Mouse (Mus musculus): ENCODE measurements around the gene 1110008P14Rik.

1110008P14Rik gene

DNA sequence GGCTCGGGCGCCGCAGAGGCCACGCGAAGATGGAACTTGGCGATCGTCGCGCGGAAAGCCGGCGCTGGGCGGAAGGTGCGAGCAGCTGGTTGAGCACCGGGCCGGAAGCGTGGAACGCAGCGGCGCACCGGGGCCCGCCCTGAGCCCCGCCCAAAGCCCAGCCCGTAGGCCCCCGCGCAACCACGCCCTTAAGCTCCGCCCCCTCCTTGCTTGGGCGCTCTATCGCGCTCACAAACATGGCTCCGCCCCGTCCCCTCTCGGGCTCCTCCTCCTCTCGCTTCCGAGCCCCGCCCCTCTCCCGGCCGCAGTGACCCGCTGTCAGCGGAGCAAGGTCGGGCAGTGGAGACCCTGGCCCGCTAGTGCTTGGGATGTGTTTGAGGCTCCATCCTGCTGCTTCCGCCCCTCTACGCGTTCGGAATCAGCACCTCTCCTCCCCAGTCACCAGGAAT lies at the start of gene 1110008P14Rik:
TSS of gene 1110008P14Rik (minus strand) at position 164 of the 449 bp plus-strand sequence.
- H3K27me3 ChIP-seq (ENCODE audit: control insufficient read depth, insufficient read depth, low read length, poor library complexity, severe bottlenecking): no peaks in the 10 kb centered on the region

DNA sequence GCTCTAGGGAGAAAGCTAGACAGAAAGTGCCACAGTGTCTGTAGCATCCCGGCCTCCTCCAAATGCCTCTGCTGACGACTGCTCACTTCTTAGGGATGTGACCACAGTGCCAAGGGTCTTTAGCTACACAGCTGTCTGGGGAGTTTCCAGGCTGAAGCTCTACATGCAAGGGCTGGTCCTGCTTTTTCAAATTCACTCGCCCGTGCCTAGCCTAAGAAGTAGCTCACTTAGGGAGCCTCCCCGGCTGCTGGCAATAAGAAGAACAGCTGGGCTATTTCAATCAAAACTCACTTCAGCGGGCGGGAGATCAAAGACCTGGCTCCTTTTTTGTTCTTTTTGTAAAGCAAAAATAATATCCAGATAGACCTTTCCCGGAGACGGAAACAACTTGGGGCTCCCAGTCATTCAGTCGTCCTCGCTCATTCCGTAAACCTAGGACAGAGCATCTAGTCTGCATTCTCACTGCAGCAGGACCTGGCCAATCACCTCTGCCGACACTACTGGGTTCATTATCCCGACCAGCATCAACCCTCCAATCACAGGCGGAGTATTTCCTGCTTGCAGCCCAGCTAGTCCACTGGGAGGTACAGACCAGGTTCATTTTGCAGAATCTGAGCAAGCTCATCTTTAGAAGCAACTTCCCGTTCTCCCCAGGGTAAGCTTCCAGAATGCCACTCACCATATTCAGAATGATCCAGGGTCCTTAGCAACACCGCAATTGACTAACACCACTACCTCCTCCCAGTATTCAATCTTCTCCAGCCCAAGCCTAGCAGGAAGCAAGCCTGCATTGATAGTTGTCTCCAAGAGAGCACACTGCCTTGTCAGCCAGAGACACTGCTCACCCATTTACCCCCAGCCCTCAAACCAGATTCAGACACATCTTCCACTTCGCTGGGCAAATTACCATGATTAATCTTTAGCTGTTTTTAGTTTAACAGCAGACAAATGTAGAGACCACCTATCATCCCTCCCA lies 49.3 kb upstream of the 1110008P14Rik start:
- H3K36me3 ChIP-seq (ENCODE audit: control insufficient read depth, insufficient read depth, low read length, poor library complexity, severe bottlenecking): peaks cover 2% of the 10 kb centered on the region; the same call in 1 of the 2 replicates
- DNase-seq (ENCODE audit: low read depth, low spot score): no peak
- no peaks in the 10 kb centered on the region for H3K27me3 ChIP-seq (ENCODE audit: control insufficient read depth, insufficient read depth, low read length, poor library complexity, severe bottlenecking)

More for the DNA sequence above, at the start of gene 1110008P14Rik:
- no peaks in the 10 kb centered on the region; the same call in none of the 2 replicates for H3K36me3 ChIP-seq (ENCODE audit: control insufficient read depth, insufficient read depth, low read length, poor library complexity, severe bottlenecking)
- peak; percentile 97 for DNase-seq (ENCODE audit: low read depth, low spot score)

DNA sequence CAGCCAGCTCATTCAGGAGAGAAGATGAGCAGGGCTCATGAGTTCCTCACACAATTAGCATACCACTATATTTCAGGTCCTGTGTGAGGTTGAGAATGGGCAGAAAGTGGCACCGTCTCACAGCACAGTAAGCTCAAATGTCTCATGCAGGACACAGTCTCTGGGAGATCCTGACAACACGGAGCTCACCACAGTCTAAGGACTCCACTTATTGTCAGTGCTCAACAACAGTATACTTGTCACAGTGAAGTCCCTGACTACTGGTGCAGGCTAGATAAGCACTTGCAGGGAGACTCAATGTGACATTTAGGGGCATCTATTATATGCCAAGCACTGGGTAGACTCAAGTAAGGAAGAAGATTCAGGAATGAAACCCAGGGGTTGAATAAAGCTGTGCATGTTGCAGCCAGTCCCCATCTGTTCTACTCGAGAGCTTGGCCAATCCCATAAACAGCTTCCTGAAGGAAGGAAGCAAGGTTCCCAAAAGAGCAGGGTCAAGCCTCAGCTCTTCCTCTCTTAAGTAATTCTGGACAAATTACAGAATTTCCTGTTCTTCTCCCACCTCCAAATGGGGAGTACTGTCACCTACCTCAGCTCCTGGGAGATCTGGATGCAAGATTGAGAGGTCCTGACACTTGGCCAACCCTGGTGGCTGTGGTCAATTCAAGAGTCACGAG lies 47.6 kb upstream of the 1110008P14Rik start:
- H3K27me3 ChIP-seq (ENCODE audit: control insufficient read depth, insufficient read depth, low read length, poor library complexity, severe bottlenecking): no peaks in the 10 kb centered on the region
- peaks cover 2% of the 10 kb centered on the region; the same call in 1 of the 2 replicates for H3K36me3 ChIP-seq (ENCODE audit: control insufficient read depth, insufficient read depth, low read length, poor library complexity, severe bottlenecking)
- DNase-seq (ENCODE audit: low read depth, low spot score): no peak

DNA sequence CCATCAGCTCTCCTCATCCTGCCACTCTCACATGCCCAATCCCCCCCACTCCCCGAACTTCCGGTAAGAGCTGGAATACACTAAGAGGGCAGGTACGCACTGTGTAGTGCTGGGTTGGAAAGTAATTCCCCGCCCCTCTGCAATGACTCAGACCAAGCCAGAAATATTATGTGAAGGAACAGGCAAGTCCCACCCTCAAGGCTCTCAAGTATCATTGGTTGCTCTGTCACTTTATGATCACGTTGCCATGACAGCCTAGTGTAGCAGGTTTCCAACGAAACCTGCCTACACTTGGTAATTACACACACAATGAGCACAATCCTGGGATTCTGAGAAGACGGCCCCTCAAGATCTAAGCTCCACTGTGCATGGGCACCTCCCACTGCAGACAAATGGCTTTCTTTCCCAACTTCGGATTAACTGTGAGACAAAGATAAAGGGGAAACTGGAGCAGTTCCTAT lies 46.6 kb upstream of the 1110008P14Rik start:
- Histone ChIP-seq H3K27me3 (ENCODE audit: control insufficient read depth, insufficient read depth, low read length, poor library complexity, severe bottlenecking) (no peaks in the 10 kb centered on the region), H3K36me3 (ENCODE audit: control insufficient read depth, insufficient read depth, low read length, poor library complexity, severe bottlenecking) (no peaks in the 10 kb centered on the region)
- no peak for DNase-seq (ENCODE audit: low read depth, low spot score)

DNA sequence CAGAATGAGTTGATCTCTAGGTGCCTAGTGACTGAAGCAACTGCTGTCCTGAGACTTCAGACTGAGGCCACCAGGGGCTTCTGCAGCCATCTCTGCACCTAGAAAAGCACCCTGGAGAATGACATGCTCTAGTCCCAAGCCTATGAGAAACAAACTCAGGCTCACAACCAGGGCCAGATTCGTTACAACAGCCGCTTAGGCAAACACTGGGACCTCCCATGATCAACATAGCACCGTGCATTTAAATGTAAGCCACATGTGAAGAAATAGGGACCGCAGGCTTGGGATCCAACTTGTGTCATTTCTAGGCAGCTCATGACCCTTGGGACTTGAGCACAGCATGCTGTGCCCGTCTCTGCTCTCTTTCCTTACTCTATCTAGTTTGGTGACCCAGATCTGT lies 46.0 kb upstream of the 1110008P14Rik start:
- DNase-seq (ENCODE audit: low read depth, low spot score): no peak
- Histone ChIP-seq H3K27me3 (ENCODE audit: control insufficient read depth, insufficient read depth, low read length, poor library complexity, severe bottlenecking) (no peaks in the 10 kb centered on the region), H3K36me3 (ENCODE audit: control insufficient read depth, insufficient read depth, low read length, poor library complexity, severe bottlenecking) (no peaks in the 10 kb centered on the region)

DNA sequence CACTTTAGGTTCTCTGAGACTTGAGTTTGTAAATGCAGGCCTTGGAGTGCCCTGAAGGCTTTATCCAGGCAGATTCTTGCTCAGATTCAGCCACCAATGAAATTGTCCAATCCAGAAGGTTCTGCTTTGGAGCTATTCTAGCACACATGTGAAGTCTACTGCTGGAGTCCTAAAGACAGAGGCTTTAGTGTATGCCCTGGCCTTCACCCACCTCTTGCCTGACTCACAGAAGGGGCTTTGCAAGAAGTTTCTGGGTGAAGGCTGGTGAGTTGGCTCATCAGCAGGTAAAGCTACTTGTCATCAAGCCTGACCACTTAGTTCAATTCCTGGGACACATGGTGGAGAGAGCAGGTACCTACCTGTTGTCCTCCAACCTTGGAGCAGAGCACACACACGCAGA lies 44.4 kb upstream of the 1110008P14Rik start:
- no peaks in the 10 kb centered on the region for H3K36me3 ChIP-seq (ENCODE audit: control insufficient read depth, insufficient read depth, low read length, poor library complexity, severe bottlenecking)
- no peaks in the 10 kb centered on the region for H3K27me3 ChIP-seq (ENCODE audit: control insufficient read depth, insufficient read depth, low read length, poor library complexity, severe bottlenecking)
- no peak for DNase-seq (ENCODE audit: low read depth, low spot score)

DNA sequence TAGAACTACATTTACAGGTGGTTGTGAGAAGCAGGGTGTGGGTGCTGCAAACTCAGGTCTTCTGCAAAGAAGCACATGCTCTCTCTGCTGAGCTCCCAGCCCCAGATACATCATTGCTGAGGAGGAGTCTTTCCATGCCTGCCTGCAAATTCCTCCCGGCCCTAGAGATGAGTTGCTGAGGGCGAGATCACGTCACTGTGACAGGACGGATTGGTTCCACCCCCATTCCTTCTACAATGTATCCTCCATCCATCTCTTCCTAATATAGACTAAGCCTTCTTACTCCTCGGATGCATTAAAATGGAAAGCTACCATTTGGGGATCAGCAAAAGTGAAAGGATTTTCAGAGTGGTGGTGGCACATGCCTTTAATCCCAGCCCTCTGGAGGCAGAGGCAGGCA lies 43.8 kb upstream of the 1110008P14Rik start:
- no peaks in the 10 kb centered on the region for H3K36me3 ChIP-seq (ENCODE audit: control insufficient read depth, insufficient read depth, low read length, poor library complexity, severe bottlenecking)
- H3K27me3 ChIP-seq (ENCODE audit: control insufficient read depth, insufficient read depth, low read length, poor library complexity, severe bottlenecking): no peaks in the 10 kb centered on the region
- no peak for DNase-seq (ENCODE audit: low read depth, low spot score)

DNA sequence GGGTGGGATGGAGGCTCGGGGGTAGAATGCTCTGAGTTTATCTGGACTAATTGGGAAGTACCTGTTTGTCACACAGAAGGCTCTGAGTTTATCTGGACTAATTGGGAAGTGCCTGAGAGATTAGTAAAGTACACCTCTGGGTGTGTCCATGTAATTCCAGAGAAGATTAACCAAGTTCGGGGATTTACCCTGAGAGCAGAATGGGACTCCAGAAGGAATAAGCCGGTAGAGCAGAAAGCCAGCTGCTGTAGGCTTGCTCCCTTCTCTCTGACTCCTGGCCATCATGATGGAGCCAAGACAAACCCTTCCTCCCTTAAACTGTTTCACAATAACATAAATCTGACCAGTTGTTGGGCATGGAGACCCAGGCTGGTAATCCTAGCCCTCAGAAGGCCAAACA lies 43.1 kb upstream of the 1110008P14Rik start:
- 0 out of 2 replicates have a peak, but pooled peaks cover 2% of the 10 kb centered on the region for H3K36me3 ChIP-seq (ENCODE audit: control insufficient read depth, insufficient read depth, low read length, poor library complexity, severe bottlenecking)

DNA sequence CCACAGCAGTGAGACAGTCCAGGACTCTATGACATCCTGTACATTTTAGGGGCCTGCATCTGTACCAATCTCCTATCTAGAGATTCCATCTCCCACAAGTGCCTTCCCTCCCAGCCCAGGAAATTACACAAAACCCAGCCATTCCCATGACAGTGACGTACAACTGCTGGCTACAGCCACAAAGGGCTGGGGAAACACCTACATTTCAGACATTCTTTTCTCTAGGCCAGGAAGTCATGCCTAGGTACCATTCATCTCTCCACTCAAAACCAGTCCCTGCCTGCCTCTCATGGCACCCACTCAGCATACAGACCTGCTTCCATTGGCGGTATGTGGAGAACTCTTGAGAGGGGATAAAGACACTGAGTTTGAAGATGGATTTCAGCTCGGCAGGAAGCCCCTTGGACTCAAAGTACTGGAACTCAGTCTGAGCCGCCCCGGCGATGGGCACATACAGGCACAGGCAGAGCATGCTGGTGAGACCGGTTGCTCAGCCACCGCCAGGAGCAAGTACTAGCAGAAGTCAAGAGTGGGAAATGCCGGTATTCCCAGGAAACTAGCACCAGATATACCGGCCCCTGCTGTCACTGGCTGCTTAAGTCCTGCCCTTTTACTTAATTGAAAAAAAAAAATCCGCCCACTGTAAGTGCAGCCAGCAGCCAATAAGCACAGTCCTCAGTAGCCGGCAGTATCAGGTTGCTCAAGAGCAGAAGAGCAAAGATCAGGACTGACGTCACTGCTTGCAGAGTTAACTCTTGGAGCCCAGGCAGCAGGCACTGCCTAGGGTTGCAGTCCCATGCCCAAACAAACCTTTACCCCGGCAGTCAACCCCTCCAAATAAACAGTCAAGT lies 42.0 kb upstream of the 1110008P14Rik start:
- no peak for DNase-seq (ENCODE audit: low read depth, low spot score)
- Histone ChIP-seq H3K27me3 (ENCODE audit: control insufficient read depth, insufficient read depth, low read length, poor library complexity, severe bottlenecking) (no peaks in the 10 kb centered on the region), H3K36me3 (ENCODE audit: control insufficient read depth, insufficient read depth, low read length, poor library complexity, severe bottlenecking) (0 out of 2 replicates have a peak, but pooled peaks cover 2% of the 10 kb centered on the region)

More for the DNA sequence above, 43.1 kb upstream of the 1110008P14Rik start:
- DNase-seq (ENCODE audit: low read depth, low spot score): no peak
- no peaks in the 10 kb centered on the region for H3K27me3 ChIP-seq (ENCODE audit: control insufficient read depth, insufficient read depth, low read length, poor library complexity, severe bottlenecking)

DNA sequence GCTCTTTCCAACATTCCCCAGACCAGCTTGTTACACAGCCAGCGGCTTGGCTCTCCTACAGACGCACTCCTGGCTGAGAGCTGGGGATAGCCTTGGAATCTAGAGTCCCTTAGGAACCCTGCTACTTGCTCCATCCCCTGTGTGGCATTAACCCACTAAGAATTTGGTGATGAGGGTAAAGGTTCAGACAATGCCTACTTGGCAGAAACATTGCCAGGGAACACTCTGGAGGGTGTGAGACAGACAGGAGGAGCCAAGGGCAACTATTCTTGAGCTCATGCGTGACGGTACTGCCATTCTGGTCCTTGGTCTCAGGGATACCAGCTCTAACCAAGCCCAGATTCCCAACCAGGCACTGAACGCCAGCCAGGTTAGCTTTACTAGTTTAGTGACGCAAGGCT lies 40.1 kb upstream of the 1110008P14Rik start:
- Histone ChIP-seq H3K27me3 (ENCODE audit: control insufficient read depth, insufficient read depth, low read length, poor library complexity, severe bottlenecking) (no peaks in the 10 kb centered on the region), H3K36me3 (ENCODE audit: control insufficient read depth, insufficient read depth, low read length, poor library complexity, severe bottlenecking) (peaks cover 5% of the 10 kb centered on the region)
- DNase-seq (ENCODE audit: low read depth, low spot score): no peak

DNA sequence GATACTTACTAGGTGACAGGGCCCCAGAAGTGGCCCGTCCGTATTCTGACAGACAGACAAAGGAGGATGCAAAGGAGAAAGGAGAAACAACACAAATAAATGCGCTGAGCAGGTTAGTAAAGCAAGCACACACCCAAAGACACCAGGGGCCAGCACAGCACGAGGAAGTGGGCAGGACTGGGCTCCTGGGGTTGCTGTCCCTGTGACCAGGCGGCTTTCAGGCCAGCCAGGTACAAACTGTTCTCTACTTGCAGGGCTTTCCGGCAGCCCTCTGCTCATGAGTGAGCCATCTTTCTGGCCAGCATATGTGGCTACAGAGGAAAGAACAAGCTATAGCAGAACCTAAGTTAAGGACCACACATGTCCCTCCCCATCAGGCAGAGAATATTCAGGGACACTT lies 38.9 kb upstream of the 1110008P14Rik start:
- DNase-seq (ENCODE audit: low read depth, low spot score): no peak
- Histone ChIP-seq H3K27me3 (ENCODE audit: control insufficient read depth, insufficient read depth, low read length, poor library complexity, severe bottlenecking) (no peaks in the 10 kb centered on the region), H3K36me3 (ENCODE audit: control insufficient read depth, insufficient read depth, low read length, poor library complexity, severe bottlenecking) (peaks cover 10% of the 10 kb centered on the region)

DNA sequence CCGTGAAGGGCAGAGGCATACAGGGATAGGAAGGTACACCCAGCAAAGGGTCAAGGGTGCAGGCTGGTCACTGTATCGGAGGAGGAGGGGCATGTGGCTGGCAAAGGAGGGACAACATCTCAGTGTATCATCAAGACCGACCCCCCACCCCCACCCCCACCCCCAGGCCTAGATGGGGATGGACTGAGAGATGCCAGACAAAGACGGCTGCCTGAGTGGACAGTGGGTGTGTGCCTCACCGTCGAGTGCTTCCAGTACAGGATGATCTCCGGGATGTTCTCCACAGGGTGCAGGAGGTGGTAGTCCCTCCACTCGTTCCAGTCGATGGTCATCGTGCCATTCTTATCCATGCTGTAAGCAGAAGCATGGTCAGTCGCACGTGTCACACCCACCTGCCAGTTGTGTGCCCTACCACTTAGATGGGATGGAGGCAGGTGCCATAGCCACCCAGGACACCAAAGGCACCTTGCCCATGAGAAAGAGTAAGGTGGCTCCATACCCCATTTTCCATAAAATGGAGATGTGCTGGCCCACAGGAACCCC lies 38.4 kb upstream of the 1110008P14Rik start:
- no peak for DNase-seq (ENCODE audit: low read depth, low spot score)
- peaks cover 10% of the 10 kb centered on the region for H3K36me3 ChIP-seq (ENCODE audit: control insufficient read depth, insufficient read depth, low read length, poor library complexity, severe bottlenecking)
- H3K27me3 ChIP-seq (ENCODE audit: control insufficient read depth, insufficient read depth, low read length, poor library complexity, severe bottlenecking): no peaks in the 10 kb centered on the region

DNA sequence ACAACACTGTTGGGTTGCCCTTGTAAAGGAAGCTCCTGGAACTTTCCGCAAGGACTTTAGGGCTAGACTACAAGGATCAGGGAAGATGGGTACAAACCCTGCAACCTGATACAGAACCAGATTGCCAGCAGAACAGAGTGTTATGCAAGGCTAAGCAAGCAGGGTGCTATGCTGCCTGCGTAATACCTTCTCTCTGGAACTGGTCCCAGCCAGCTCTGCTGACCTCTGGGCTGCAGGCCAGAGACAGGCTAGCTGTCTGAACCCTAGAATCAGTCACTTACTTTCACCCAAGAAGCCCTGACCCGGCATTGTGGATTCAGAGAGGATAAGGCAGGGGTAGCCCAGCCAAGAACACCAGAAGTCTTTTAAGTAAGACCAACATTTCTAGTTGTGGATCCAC lies 37.6 kb upstream of the 1110008P14Rik start:
- DNase-seq (ENCODE audit: low read depth, low spot score): no peak
- H3K36me3 ChIP-seq (ENCODE audit: control insufficient read depth, insufficient read depth, low read length, poor library complexity, severe bottlenecking): peaks cover 10% of the 10 kb centered on the region

More for the DNA sequence above, 37.6 kb upstream of the 1110008P14Rik start:
- H3K27me3 ChIP-seq (ENCODE audit: control insufficient read depth, insufficient read depth, low read length, poor library complexity, severe bottlenecking): no peaks in the 10 kb centered on the region

Measured in splenic B cell, adult 2 months (primary cell).